Mouse (Mus musculus): ENCODE measurements around the gene Hist4h4. TPM values are rescaled to one million over a fixed set of nuclear protein-coding genes. Genes with fewer than 3 reads are reported as not detected.

The Hist4h4 gene
- polyA plus RNA-seq, 1 experiment from 2014 or later = 0.65 TPM

GRCm38 (mm10) chr6:136795110-136795509, 9.1 kb downstream of the Hist4h4 start:
- no peak overlapping the region for H3K27ac ChIP-seq
- H3K9me3 ChIP-seq = no peaks in the 10 kb centered on the region
- no peaks in the 10 kb centered on the region for H3K36me3 ChIP-seq
- H3K4me1 ChIP-seq (replicated peaks) = peaks cover 18% of the 10 kb centered on the region
- no peak overlapping the region for H3K4me3 ChIP-seq
- no peak for DNase-seq (ENCODE audit: low spot score)
- peaks cover 8% of the 10 kb centered on the region; the same call in 1 of the 2 replicates for H3K27me3 ChIP-seq (ENCODE audit: insufficient read depth, poor library complexity, severe bottlenecking)
- WGBS = 72% methylated on average over 1 of the region's 1 CpGs

- peak overlapping the region; percentile 55 for H3K4me3 ChIP-seq
- WGBS = under 1% methylated on average over 24 of the region's 24 CpGs
- peaks cover 18% of the 10 kb centered on the region for H3K4me1 ChIP-seq (replicated peaks)
- H3K36me3 ChIP-seq = no peaks in the 10 kb centered on the region
- H3K27ac ChIP-seq = peak overlapping the region; percentile 68
- H3K27me3 ChIP-seq (ENCODE audit: insufficient read depth, poor library complexity, severe bottlenecking) = peaks cover 8% of the 10 kb centered on the region; the same call in 1 of the 2 replicates
- DNase-seq (ENCODE audit: low spot score) = peak; percentile 22
- H3K9me3 ChIP-seq = no peaks in the 10 kb centered on the region
Measured at GRCm38 (mm10) chr6:136793831-136794525, 10.2 kb downstream of the Hist4h4 start.

- Histone ChIP-seq H3K4me1 (replicated peaks) (peaks cover 18% of the 10 kb centered on the region), H3K36me3 (no peaks in the 10 kb centered on the region), H3K27me3 (ENCODE audit: insufficient read depth, poor library complexity, severe bottlenecking) (peaks cover 8% of the 10 kb centered on the region; the same call in 1 of the 2 replicates), H3K27ac (no peak overlapping the region), H3K4me3 (peak overlapping the region; percentile 55), H3K9me3 (no peaks in the 10 kb centered on the region)
- no peak for DNase-seq (ENCODE audit: low spot score)
- 33% methylated on average over 16 of the region's 16 CpGs for WGBS
Measured at GRCm38 (mm10) chr6:136792884-136793758, 11.1 kb downstream of the Hist4h4 start.

- H3K4me3 ChIP-seq = no peak overlapping the region
Measured at GRCm38 (mm10) chr6:136789391-136789971, 14.7 kb downstream of the Hist4h4 start.

GRCm38 (mm10) chr6:136782761-136783160, 21.5 kb downstream of the Hist4h4 start:
- no peaks in the 10 kb centered on the region for H3K36me3 ChIP-seq
- no peaks in the 10 kb centered on the region for H3K4me1 ChIP-seq (replicated peaks)
- no peaks in the 10 kb centered on the region for H3K27me3 ChIP-seq (ENCODE audit: insufficient read depth, poor library complexity, severe bottlenecking)
- 83% methylated on average over 9 of the region's 9 CpGs for WGBS
- H3K27ac ChIP-seq = no peak overlapping the region
- no peak for DNase-seq (ENCODE audit: low spot score)
- no peaks in the 10 kb centered on the region for H3K9me3 ChIP-seq
- H3K4me3 ChIP-seq = no peak overlapping the region

More at GRCm38 (mm10) chr6:136789391-136789971, 14.7 kb downstream of the Hist4h4 start:
- 80% methylated on average over 5 of the region's 5 CpGs for WGBS
- H3K36me3 ChIP-seq = no peaks in the 10 kb centered on the region
- no peaks in the 10 kb centered on the region for H3K9me3 ChIP-seq
- H3K27me3 ChIP-seq (ENCODE audit: insufficient read depth, poor library complexity, severe bottlenecking) = peaks cover 8% of the 10 kb centered on the region; the same call in 1 of the 2 replicates
- H3K27ac ChIP-seq = no peak overlapping the region
- DNase-seq (ENCODE audit: low spot score) = no peak
- H3K4me1 ChIP-seq (replicated peaks) = peaks cover 17% of the 10 kb centered on the region

- Histone ChIP-seq H3K36me3 (no peaks in the 10 kb centered on the region), H3K4me3 (no peak overlapping the region), H3K4me1 (replicated peaks) (no peaks in the 10 kb centered on the region), H3K9me3 (no peaks in the 10 kb centered on the region), H3K27me3 (ENCODE audit: insufficient read depth, poor library complexity, severe bottlenecking) (no peaks in the 10 kb centered on the region), H3K27ac (no peak overlapping the region)
- no peak for DNase-seq (ENCODE audit: low spot score)
- 83% methylated on average over 12 of the region's 12 CpGs for WGBS
Measured at GRCm38 (mm10) chr6:136782146-136782545, 22.1 kb downstream of the Hist4h4 start.

GRCm38 (mm10) chr6:136781377-136781986, 22.7 kb downstream of the Hist4h4 start, which contains the start of gene Gucy2c:
TSS of gene Gucy2c (minus strand) at chr6:136781765.
- no peak for DNase-seq (ENCODE audit: low spot score)
- H3K9me3 ChIP-seq = no peaks in the 10 kb centered on the region
- H3K4me1 ChIP-seq (replicated peaks) = no peaks in the 10 kb centered on the region
- no peak within 1 kb of the TSS for H3K27ac ChIP-seq
- H3K36me3 ChIP-seq = no peaks in the 10 kb centered on the region
- 87% methylated on average over 20 of the region's 20 CpGs for WGBS
- H3K4me3 ChIP-seq = no peak within 1 kb of the TSS
- no peaks in the 10 kb centered on the region for H3K27me3 ChIP-seq (ENCODE audit: insufficient read depth, poor library complexity, severe bottlenecking)

GRCm38 (mm10) chr6:136776392-136776791, 27.8 kb downstream of the Hist4h4 start:
- H3K4me3 ChIP-seq = no peak overlapping the region
- DNase-seq (ENCODE audit: low spot score) = no peak
- no peaks in the 10 kb centered on the region for H3K27me3 ChIP-seq (ENCODE audit: insufficient read depth, poor library complexity, severe bottlenecking)
- no peaks in the 10 kb centered on the region for H3K4me1 ChIP-seq (replicated peaks)
- H3K9me3 ChIP-seq = no peaks in the 10 kb centered on the region
- WGBS = 94% methylated on average over 1 of the region's 1 CpGs
- H3K27ac ChIP-seq = no peak overlapping the region
- no peaks in the 10 kb centered on the region for H3K36me3 ChIP-seq

GRCm38 (mm10) chr6:136769859-136770258, 34.4 kb downstream of the Hist4h4 start:
- no peaks in the 10 kb centered on the region for H3K9me3 ChIP-seq
- H3K36me3 ChIP-seq = no peaks in the 10 kb centered on the region
- DNase-seq (ENCODE audit: low spot score) = no peak
- no peaks in the 10 kb centered on the region for H3K4me1 ChIP-seq (replicated peaks)
- no peak overlapping the region for H3K27ac ChIP-seq
- no peaks in the 10 kb centered on the region for H3K27me3 ChIP-seq (ENCODE audit: insufficient read depth, poor library complexity, severe bottlenecking)
- 83% methylated on average over 7 of the region's 7 CpGs for WGBS
- no peak overlapping the region for H3K4me3 ChIP-seq

- DNase-seq (ENCODE audit: low spot score) = no peak
- Histone ChIP-seq H3K4me3 (no peak overlapping the region), H3K36me3 (no peaks in the 10 kb centered on the region), H3K4me1 (replicated peaks) (no peaks in the 10 kb centered on the region), H3K9me3 (no peaks in the 10 kb centered on the region), H3K27ac (no peak overlapping the region), H3K27me3 (ENCODE audit: insufficient read depth, poor library complexity, severe bottlenecking) (no peaks in the 10 kb centered on the region)
- WGBS = 88% methylated on average over 8 of the region's 8 CpGs
Measured at GRCm38 (mm10) chr6:136769143-136769542, 35.1 kb downstream of the Hist4h4 start.

- Histone ChIP-seq H3K27ac (no peak overlapping the region), H3K4me1 (replicated peaks) (no peaks in the 10 kb centered on the region), H3K27me3 (ENCODE audit: insufficient read depth, poor library complexity, severe bottlenecking) (no peaks in the 10 kb centered on the region), H3K9me3 (no peaks in the 10 kb centered on the region), H3K36me3 (no peaks in the 10 kb centered on the region), H3K4me3 (no peak overlapping the region)
- no peak for DNase-seq (ENCODE audit: low spot score)
- WGBS = 87% methylated on average over 1 of the region's 1 CpGs
Measured at GRCm38 (mm10) chr6:136763912-136764311, 40.3 kb downstream of the Hist4h4 start.

Measured in hindbrain, embryonic 10.5 days (tissue).